Mouse (Mus musculus) E14TG2a.4 (cell line): ENCODE data around the gene Prtn3.

ENCODE experiments used
- CTCF ChIP-seq: conservative IDR thresholded peaks from 2 replicates; pipeline ENCODE4 v1.5.1; 2014; ENCODE audit warnings: low read length
- NANOG ChIP-seq: IDR thresholded peaks from 2 replicates; pipeline ENCODE4 v1.6.1; 2014; ENCODE audit warnings: borderline replicate concordance, low read length, mixed read lengths
- POU5F1 ChIP-seq: IDR thresholded peaks from 2 replicates; pipeline ENCODE4 v1.6.1; 2014; ENCODE audit warnings: low read length, borderline replicate concordance

GRCm38 (mm10) chr10:79928030-79928694 lies 53.9 kb downstream of the Prtn3 start:
- TF ChIP-seq CTCF, result no peak
- no peak for TF ChIP-seq POU5F1
- TF ChIP-seq NANOG, result no peak
